Mouse (Mus musculus): ENCODE results near the gene Nrxn2. TPM values are rescaled to one million over a fixed set of nuclear protein-coding genes. Genes with fewer than 3 reads are reported as not detected.

Gene Nrxn2
- polyA plus RNA-seq (2012; rRNA removed), result 2.2 and 2.9 TPM in 2 replicates

DNA sequence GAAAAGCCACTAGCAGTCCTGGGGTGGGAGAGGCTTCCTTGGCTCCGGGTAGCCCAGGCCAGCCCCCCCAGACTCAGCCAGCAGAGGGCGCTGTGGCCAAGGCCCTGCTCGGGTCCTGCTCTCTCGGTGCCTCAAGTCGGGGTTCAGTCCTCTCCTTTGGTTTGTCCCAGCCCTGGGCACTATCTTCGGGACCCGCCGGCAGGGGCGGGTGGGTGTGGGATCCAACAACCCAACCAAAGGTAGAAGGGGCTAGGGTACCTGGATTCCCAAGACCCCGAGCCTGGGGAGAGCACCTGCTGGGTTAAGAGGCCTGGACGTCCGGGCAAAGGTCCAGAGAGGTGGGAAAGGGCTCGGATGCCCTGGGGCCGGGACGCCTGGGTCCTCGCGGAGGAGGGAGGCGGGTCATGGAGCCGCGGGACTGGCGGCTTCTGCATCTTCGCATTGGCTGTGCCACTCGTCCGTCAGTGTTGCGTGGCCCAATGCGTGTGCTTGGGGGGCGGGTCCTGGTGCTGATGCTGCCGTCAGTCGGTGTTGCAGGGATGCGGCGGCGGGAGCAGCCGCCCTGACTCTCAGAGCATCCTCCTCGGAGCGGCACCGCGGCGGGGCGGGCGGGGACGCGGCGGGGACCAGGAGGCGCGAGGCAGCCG lies at the start of gene Nrxn2:
Nrxn2 (plus strand) TSS at position 499 of the 647 bp plus-strand sequence.
- TF ChIP-seq POLR2A (IDR thresholded peaks at IDR 0.05; ENCODE audit: low read depth, low read length) (no peak), CTCF (IDR thresholded peaks at IDR 0.05; ENCODE audit: extremely low read depth, insufficient read depth, insufficient read length, insufficient replicate concordance) (peak; percentile 97)
- peak; percentile 70 to 81 for DNase-seq (ENCODE audit: low read depth in 1 of 2, low spot score in 2 of 2)
- Histone ChIP-seq H3K4me1 (ENCODE audit: control insufficient read depth, insufficient read depth, insufficient read length) (no peaks in the 10 kb centered on the region; the same call in 1 of the 2 replicates), H3K36me3 (ENCODE audit: control insufficient read depth, insufficient read depth, low read length) (peaks cover 11% of the 10 kb centered on the region), H3K27ac (ENCODE audit: insufficient read depth, low read length) (no peak within 1 kb of the TSS), H3K4me3 (ENCODE audit: extremely low read depth, insufficient read depth, insufficient read length) (peak within 1 kb of the TSS; percentile 53), H3K27me3 (ENCODE audit: control insufficient read depth, insufficient read depth, low read length) (peaks cover 9% of the 10 kb centered on the region; the same call in 1 of the 2 replicates)
- 3% methylated on average over 46 of the region's 46 CpGs for WGBS

GRCm38 (mm10) chr19:6370175-6370574 lies 48.4 kb upstream of the Nrxn2 start:
- Histone ChIP-seq H3K36me3 (ENCODE audit: control insufficient read depth, insufficient read depth, low read length) (peaks cover 80% of the 10 kb centered on the region), H3K4me3 (ENCODE audit: extremely low read depth, insufficient read depth, insufficient read length) (no peak overlapping the region), H3K27me3 (ENCODE audit: control insufficient read depth, insufficient read depth, low read length) (no peaks in the 10 kb centered on the region), H3K27ac (ENCODE audit: insufficient read depth, low read length) (no peak overlapping the region), H3K4me1 (ENCODE audit: control insufficient read depth, insufficient read depth, insufficient read length) (peaks cover 6% of the 10 kb centered on the region)
- 55% methylated on average over 2 of the region's 2 CpGs for WGBS
- DNase-seq (ENCODE audit: low read depth in 1 of 2, low spot score in 2 of 2), result no peak
- TF ChIP-seq CTCF (IDR thresholded peaks at IDR 0.05; ENCODE audit: extremely low read depth, insufficient read depth, insufficient read length, insufficient replicate concordance), result no peak
- no peak for TF ChIP-seq POLR2A (IDR thresholded peaks at IDR 0.05; ENCODE audit: low read depth, low read length)

DNA sequence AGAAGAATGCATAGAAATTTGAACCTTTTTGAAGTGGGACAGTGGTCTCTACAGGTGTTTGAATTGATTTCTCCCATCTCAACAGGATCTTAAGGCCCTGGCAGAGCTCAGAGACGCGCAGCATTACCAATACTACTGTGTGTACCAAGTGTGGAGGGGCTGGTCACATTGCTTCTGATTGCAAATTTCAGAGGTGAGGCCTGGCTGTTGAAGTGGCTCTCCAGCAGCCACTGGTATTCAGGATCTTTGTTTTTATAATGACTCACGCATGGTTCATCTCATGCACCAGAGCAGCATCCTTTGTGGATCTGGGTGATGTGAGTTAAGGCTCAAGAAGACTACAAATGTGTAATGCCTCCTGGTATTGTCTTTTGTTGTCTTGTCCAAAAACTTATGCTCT lies 46.1 kb upstream of the Nrxn2 start:
- 97% methylated on average over 3 of the region's 3 CpGs for WGBS
- H3K36me3 ChIP-seq (ENCODE audit: control insufficient read depth, insufficient read depth, low read length), result peaks cover 85% of the 10 kb centered on the region
- no peak for DNase-seq (ENCODE audit: low read depth in 1 of 2, low spot score in 2 of 2)
- TF ChIP-seq CTCF (IDR thresholded peaks at IDR 0.05; ENCODE audit: extremely low read depth, insufficient read depth, insufficient read length, insufficient replicate concordance), result no peak
- TF ChIP-seq POLR2A (IDR thresholded peaks at IDR 0.05; ENCODE audit: low read depth, low read length), result no peak
- H3K4me1 ChIP-seq (ENCODE audit: control insufficient read depth, insufficient read depth, insufficient read length), result peaks cover 2% of the 10 kb centered on the region; the same call in 1 of the 2 replicates
- no peak overlapping the region for H3K4me3 ChIP-seq (ENCODE audit: extremely low read depth, insufficient read depth, insufficient read length)
- no peaks in the 10 kb centered on the region for H3K27me3 ChIP-seq (ENCODE audit: control insufficient read depth, insufficient read depth, low read length)
- H3K27ac ChIP-seq (ENCODE audit: insufficient read depth, low read length), result no peak overlapping the region

DNA sequence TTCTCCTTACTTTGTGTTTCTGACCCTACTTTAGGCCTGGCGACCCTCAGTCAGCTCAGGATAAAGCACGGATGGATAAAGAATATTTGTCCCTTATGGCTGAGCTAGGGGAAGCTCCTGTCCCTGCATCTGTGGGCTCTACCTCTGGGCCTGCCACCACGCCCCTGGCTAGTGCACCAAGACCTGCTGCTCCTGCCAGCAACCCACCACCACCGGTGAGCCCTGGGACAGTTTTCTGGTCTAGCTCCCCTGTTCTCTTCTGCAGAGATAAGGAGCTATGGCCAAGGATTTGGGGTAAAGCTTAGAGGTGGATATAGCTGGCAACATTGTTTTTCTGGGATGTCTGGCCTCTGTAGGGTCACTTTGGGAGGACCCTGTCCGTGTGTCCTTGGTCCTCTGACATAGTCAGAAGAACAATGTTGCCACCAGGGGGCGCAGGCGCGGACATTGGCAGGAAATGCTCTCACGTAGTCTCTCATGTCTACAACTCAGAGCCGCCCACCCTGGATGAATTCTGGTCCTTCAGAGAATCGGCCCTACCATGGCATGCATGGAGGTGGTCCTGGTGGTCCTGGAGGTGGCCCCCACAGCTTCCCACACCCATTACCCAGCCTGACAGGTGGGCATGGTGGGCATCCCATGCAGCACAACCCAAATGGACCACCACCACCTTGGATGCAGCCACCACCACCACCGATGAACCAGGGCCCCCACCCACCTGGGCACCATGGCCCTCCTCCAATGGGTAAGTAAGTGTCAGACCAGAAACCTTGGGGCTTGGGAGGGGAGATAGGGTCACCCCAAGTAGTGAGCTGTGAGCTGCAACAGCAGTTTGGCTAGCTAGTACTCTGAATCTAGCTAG lies 44.8 kb upstream of the Nrxn2 start:
- peak; percentile 59 to 82 for DNase-seq (ENCODE audit: low read depth in 1 of 2, low spot score in 2 of 2)
- Histone ChIP-seq H3K4me3 (ENCODE audit: extremely low read depth, insufficient read depth, insufficient read length) (no peak overlapping the region), H3K4me1 (ENCODE audit: control insufficient read depth, insufficient read depth, insufficient read length) (peaks cover 2% of the 10 kb centered on the region; the same call in 1 of the 2 replicates), H3K27ac (ENCODE audit: insufficient read depth, low read length) (no peak overlapping the region), H3K36me3 (ENCODE audit: control insufficient read depth, insufficient read depth, low read length) (peaks cover 82% of the 10 kb centered on the region), H3K27me3 (ENCODE audit: control insufficient read depth, insufficient read depth, low read length) (no peaks in the 10 kb centered on the region)
- TF ChIP-seq POLR2A (IDR thresholded peaks at IDR 0.05; ENCODE audit: low read depth, low read length) (no peak), CTCF (IDR thresholded peaks at IDR 0.05; ENCODE audit: extremely low read depth, insufficient read depth, insufficient read length, insufficient replicate concordance) (peak; percentile 85)
- WGBS, result 43% methylated on average over 12 of the region's 12 CpGs

- Histone ChIP-seq H3K27ac (ENCODE audit: insufficient read depth, low read length) (no peak overlapping the region), H3K4me1 (ENCODE audit: control insufficient read depth, insufficient read depth, insufficient read length) (peaks cover 2% of the 10 kb centered on the region; the same call in 1 of the 2 replicates), H3K27me3 (ENCODE audit: control insufficient read depth, insufficient read depth, low read length) (no peaks in the 10 kb centered on the region), H3K36me3 (ENCODE audit: control insufficient read depth, insufficient read depth, low read length) (peaks cover 80% of the 10 kb centered on the region), H3K4me3 (ENCODE audit: extremely low read depth, insufficient read depth, insufficient read length) (no peak overlapping the region)
- no peak for TF ChIP-seq POLR2A (IDR thresholded peaks at IDR 0.05; ENCODE audit: low read depth, low read length)
- no peak for TF ChIP-seq CTCF (IDR thresholded peaks at IDR 0.05; ENCODE audit: extremely low read depth, insufficient read depth, insufficient read length, insufficient replicate concordance)
- DNase-seq (ENCODE audit: low read depth in 1 of 2, low spot score in 2 of 2), result no peak
- WGBS, result 97% methylated on average over 10 of the region's 10 CpGs
Measured at GRCm38 (mm10) chr19:6374571-6374970, 44.0 kb upstream of the Nrxn2 start.

GRCm38 (mm10) chr19:6375423-6376254 lies 42.9 kb upstream of the Nrxn2 start:
- no peak overlapping the region for H3K27ac ChIP-seq (ENCODE audit: insufficient read depth, low read length)
- peaks cover 73% of the 10 kb centered on the region for H3K36me3 ChIP-seq (ENCODE audit: control insufficient read depth, insufficient read depth, low read length)
- no peak for DNase-seq (ENCODE audit: low read depth in 1 of 2, low spot score in 2 of 2)
- no peaks in the 10 kb centered on the region for H3K27me3 ChIP-seq (ENCODE audit: control insufficient read depth, insufficient read depth, low read length)
- peaks cover 2% of the 10 kb centered on the region; the same call in 1 of the 2 replicates for H3K4me1 ChIP-seq (ENCODE audit: control insufficient read depth, insufficient read depth, insufficient read length)
- no peak overlapping the region for H3K4me3 ChIP-seq (ENCODE audit: extremely low read depth, insufficient read depth, insufficient read length)
- 96% methylated on average over 38 of the region's 42 CpGs for WGBS
- TF ChIP-seq POLR2A (IDR thresholded peaks at IDR 0.05; ENCODE audit: low read depth, low read length) (no peak), CTCF (IDR thresholded peaks at IDR 0.05; ENCODE audit: extremely low read depth, insufficient read depth, insufficient read length, insufficient replicate concordance) (no peak)
